Mouse (Mus musculus): ENCODE measurements around the gene Med29. TPM values are rescaled to one million over a fixed set of nuclear protein-coding genes. Genes with fewer than 3 reads are reported as not detected.
A peak's percentile ranks its signal among the peaks of the same experiment; 100 is the strongest.
"Not testable (repeated sequence)": the region's sequence is repeated elsewhere in the genome, so short reads cannot be mapped to it uniquely, and the experiment has no call there.

Med29 gene
- polyA plus RNA-seq, 1 experiment = 55.6 TPM

- no peaks in the 10 kb centered on the region for H3K27me3 ChIP-seq (ENCODE audit: control insufficient read depth, insufficient read depth, insufficient read length)
- H3K79me2 ChIP-seq (ENCODE audit: control insufficient read depth, insufficient read depth) = peaks cover 40% of the 10 kb centered on the region
- peaks cover 24% of the 10 kb centered on the region for H3K79me3 ChIP-seq (ENCODE audit: low read depth)
- TF ChIP-seq MYOD1 (IDR thresholded peaks at IDR 0.05; ENCODE audit: control insufficient read depth, insufficient read length, low read depth) = no peak
- TF ChIP-seq FOSL1 (IDR thresholded peaks at IDR 0.05; ENCODE audit: insufficient read depth, low read length, poor library complexity, severe bottlenecking) = no peak
- no peak for TF ChIP-seq CTCF (IDR thresholded peaks at IDR 0.05; ENCODE audit: control insufficient read depth, insufficient read depth, insufficient read length)
- TF ChIP-seq CEBPB (IDR thresholded peaks at IDR 0.05; ENCODE audit: low read depth) = no peak
- no peak for TF ChIP-seq USF1 (IDR thresholded peaks at IDR 0.05; ENCODE audit: low read depth)
- no peak for TF ChIP-seq MAX (IDR thresholded peaks at IDR 0.05)
- TF ChIP-seq MYOG (IDR thresholded peaks at IDR 0.05; ENCODE audit: control insufficient read depth, extremely low read depth, insufficient read length) = no peak
- peak overlapping the region; percentile 79 for H3K4me3 ChIP-seq (ENCODE audit: insufficient read depth, poor library complexity, severe bottlenecking)
- H3K36me3 ChIP-seq (ENCODE audit: control insufficient read depth, insufficient read depth) = peaks cover 43% of the 10 kb centered on the region
- peak overlapping the region; percentile 94 for H3ac ChIP-seq (ENCODE audit: control insufficient read depth, insufficient read length, low read depth)
Measured at GRCm38 (mm10) chr7:28393272-28393951, 904 bp upstream of the Med29 start.

GRCm38 (mm10) chr7:28390331-28390730 is 2.2 kb downstream of the Med29 start:
- Histone ChIP-seq H3K36me3 (ENCODE audit: control insufficient read depth, insufficient read depth) (peaks cover 28% of the 10 kb centered on the region), H3ac (ENCODE audit: control insufficient read depth, insufficient read length, low read depth) (no peak overlapping the region), H3K4me3 (ENCODE audit: insufficient read depth, poor library complexity, severe bottlenecking) (no peak overlapping the region), H3K79me3 (ENCODE audit: low read depth) (peaks cover 24% of the 10 kb centered on the region), H3K79me2 (ENCODE audit: control insufficient read depth, insufficient read depth) (peaks cover 40% of the 10 kb centered on the region), H3K27me3 (ENCODE audit: control insufficient read depth, insufficient read depth, insufficient read length) (no peaks in the 10 kb centered on the region)
- TF ChIP-seq MYOD1 (IDR thresholded peaks at IDR 0.05; ENCODE audit: control insufficient read depth, insufficient read length, low read depth) = no peak
- TF ChIP-seq USF1 (IDR thresholded peaks at IDR 0.05; ENCODE audit: low read depth) = no peak
- no peak for TF ChIP-seq CTCF (IDR thresholded peaks at IDR 0.05; ENCODE audit: control insufficient read depth, insufficient read depth, insufficient read length)
- no peak for TF ChIP-seq FOSL1 (IDR thresholded peaks at IDR 0.05; ENCODE audit: insufficient read depth, low read length, poor library complexity, severe bottlenecking)
- no peak for TF ChIP-seq MAX (IDR thresholded peaks at IDR 0.05)
- no peak for TF ChIP-seq CEBPB (IDR thresholded peaks at IDR 0.05; ENCODE audit: low read depth)
- TF ChIP-seq MYOG (IDR thresholded peaks at IDR 0.05; ENCODE audit: control insufficient read depth, extremely low read depth, insufficient read length) = no peak

GRCm38 (mm10) chr7:28387384-28387783 is 5.1 kb downstream of the Med29 start:
- Histone ChIP-seq H3K36me3 (ENCODE audit: control insufficient read depth, insufficient read depth) (peaks cover 31% of the 10 kb centered on the region), H3K79me3 (ENCODE audit: low read depth) (peaks cover 14% of the 10 kb centered on the region), H3K79me2 (ENCODE audit: control insufficient read depth, insufficient read depth) (peaks cover 23% of the 10 kb centered on the region)
- H3ac ChIP-seq (ENCODE audit: control insufficient read depth, insufficient read length, low read depth); H3K4me3 ChIP-seq (ENCODE audit: insufficient read depth, poor library complexity, severe bottlenecking); H3K27me3 ChIP-seq (ENCODE audit: control insufficient read depth, insufficient read depth, insufficient read length): not testable (repeated sequence)
- TF ChIP-seq USF1 (IDR thresholded peaks at IDR 0.05; ENCODE audit: low read depth) = peak; percentile 23

DNA sequence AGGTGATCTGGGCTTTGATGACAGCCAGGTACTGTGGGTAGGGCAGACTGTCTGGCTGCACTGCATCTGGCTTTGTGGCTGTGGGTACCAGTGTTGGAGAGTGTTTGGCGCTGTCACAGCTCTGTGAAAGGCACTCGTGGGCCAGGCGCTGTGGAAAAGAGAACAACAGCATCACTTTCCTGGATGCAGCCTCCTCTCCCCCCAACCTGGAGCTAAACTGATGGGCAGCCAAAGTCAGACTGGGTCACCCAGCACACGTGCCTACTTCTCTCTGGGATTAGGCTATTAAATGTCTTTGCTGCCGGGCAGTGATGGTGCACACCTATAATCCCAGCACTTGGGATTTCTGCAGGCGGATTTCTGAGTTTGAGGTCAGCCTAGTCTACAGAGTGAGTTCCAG is 5.6 kb downstream of the Med29 start:
- H3K79me2 ChIP-seq (ENCODE audit: control insufficient read depth, insufficient read depth) = peaks cover 19% of the 10 kb centered on the region
- H3K36me3 ChIP-seq (ENCODE audit: control insufficient read depth, insufficient read depth) = peaks cover 31% of the 10 kb centered on the region
- peaks cover 11% of the 10 kb centered on the region for H3K79me3 ChIP-seq (ENCODE audit: low read depth)
- not testable (repeated sequence) for H3K27me3 ChIP-seq (ENCODE audit: control insufficient read depth, insufficient read depth, insufficient read length); H3ac ChIP-seq (ENCODE audit: control insufficient read depth, insufficient read length, low read depth); H3K4me3 ChIP-seq (ENCODE audit: insufficient read depth, poor library complexity, severe bottlenecking)

DNA sequence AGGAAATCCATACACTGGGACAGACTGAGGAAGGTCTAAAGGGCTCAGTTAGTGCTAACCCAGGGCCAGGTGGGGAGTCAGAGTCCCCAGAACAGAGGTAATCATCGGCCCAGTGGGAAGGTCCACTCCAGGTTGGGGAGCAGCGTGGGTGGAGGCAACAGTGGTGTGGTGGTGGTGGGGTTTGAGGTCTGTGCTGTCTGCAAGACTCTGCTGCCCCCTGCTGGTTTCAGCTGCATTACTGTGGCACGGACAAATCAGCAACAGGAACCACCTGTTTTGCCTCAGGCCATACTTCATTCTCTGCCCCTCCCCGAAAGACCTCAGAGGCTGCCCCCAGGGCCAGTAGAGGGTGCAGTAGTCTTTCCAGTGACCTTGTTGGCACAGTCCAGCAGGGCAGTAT is 6.0 kb downstream of the Med29 start:
- H3K4me3 ChIP-seq (ENCODE audit: insufficient read depth, poor library complexity, severe bottlenecking) = no peak overlapping the region
- H3K79me3 ChIP-seq (ENCODE audit: low read depth) = peaks cover 7% of the 10 kb centered on the region
- TF ChIP-seq USF1 (IDR thresholded peaks at IDR 0.05; ENCODE audit: low read depth) = no peak
- no peak for TF ChIP-seq FOSL1 (IDR thresholded peaks at IDR 0.05; ENCODE audit: insufficient read depth, low read length, poor library complexity, severe bottlenecking)
- TF ChIP-seq CTCF (IDR thresholded peaks at IDR 0.05; ENCODE audit: control insufficient read depth, insufficient read depth, insufficient read length) = peak; percentile 91
- no peak for TF ChIP-seq CEBPB (IDR thresholded peaks at IDR 0.05; ENCODE audit: low read depth)
- peak; percentile 53 for TF ChIP-seq MYOD1 (IDR thresholded peaks at IDR 0.05; ENCODE audit: control insufficient read depth, insufficient read length, low read depth)
- TF ChIP-seq MAX (IDR thresholded peaks at IDR 0.05) = no peak
- TF ChIP-seq MYOG (IDR thresholded peaks at IDR 0.05; ENCODE audit: control insufficient read depth, extremely low read depth, insufficient read length) = no peak
- no peak overlapping the region for H3ac ChIP-seq (ENCODE audit: control insufficient read depth, insufficient read length, low read depth)
- H3K36me3 ChIP-seq (ENCODE audit: control insufficient read depth, insufficient read depth) = peaks cover 31% of the 10 kb centered on the region
- H3K79me2 ChIP-seq (ENCODE audit: control insufficient read depth, insufficient read depth) = peaks cover 15% of the 10 kb centered on the region
- H3K27me3 ChIP-seq (ENCODE audit: control insufficient read depth, insufficient read depth, insufficient read length) = no peaks in the 10 kb centered on the region

DNA sequence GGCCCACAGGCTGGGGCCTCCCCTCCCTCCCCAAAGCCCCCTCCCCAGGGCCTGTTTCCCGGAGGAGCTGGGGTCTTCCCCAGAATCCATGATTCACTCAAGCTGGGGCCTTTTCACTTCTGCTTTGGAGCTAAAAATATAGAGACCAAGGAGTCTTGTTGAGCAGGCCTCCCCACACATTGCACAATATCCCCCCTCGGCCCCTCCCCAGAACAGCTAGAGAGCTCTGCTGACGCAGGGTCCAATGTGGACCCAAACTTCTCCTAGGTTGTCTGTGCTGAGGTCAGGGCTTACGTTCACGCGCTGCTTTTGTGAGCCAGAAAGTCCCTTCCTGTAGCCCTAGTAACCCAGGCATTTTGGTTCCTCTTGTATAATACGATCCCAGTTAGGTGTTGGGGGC is 6.5 kb downstream of the Med29 start:
- Histone ChIP-seq H3K79me2 (ENCODE audit: control insufficient read depth, insufficient read depth) (peaks cover 10% of the 10 kb centered on the region), H3ac (ENCODE audit: control insufficient read depth, insufficient read length, low read depth) (no peak overlapping the region), H3K4me3 (ENCODE audit: insufficient read depth, poor library complexity, severe bottlenecking) (no peak overlapping the region), H3K27me3 (ENCODE audit: control insufficient read depth, insufficient read depth, insufficient read length) (no peaks in the 10 kb centered on the region), H3K79me3 (ENCODE audit: low read depth) (peaks cover 6% of the 10 kb centered on the region), H3K36me3 (ENCODE audit: control insufficient read depth, insufficient read depth) (peaks cover 31% of the 10 kb centered on the region)
- TF ChIP-seq MYOG (IDR thresholded peaks at IDR 0.05; ENCODE audit: control insufficient read depth, extremely low read depth, insufficient read length) (no peak), CEBPB (IDR thresholded peaks at IDR 0.05; ENCODE audit: low read depth) (no peak), MAX (IDR thresholded peaks at IDR 0.05) (no peak), MYOD1 (IDR thresholded peaks at IDR 0.05; ENCODE audit: control insufficient read depth, insufficient read length, low read depth) (no peak), CTCF (IDR thresholded peaks at IDR 0.05; ENCODE audit: control insufficient read depth, insufficient read depth, insufficient read length) (no peak), FOSL1 (IDR thresholded peaks at IDR 0.05; ENCODE audit: insufficient read depth, low read length, poor library complexity, severe bottlenecking) (no peak), USF1 (IDR thresholded peaks at IDR 0.05; ENCODE audit: low read depth) (no peak)

All from C2C12 (cell line).